Mouse (Mus musculus) lung, postnatal 14 days (tissue): ENCODE measurements around the gene Fam186b.
"Not testable (repeated sequence)": the region's sequence is repeated elsewhere in the genome, so short reads cannot be mapped to it uniquely, and the experiment has no call there.

ENCODE experiments used
- DNase-seq: peaks from one replicate; pipeline ENCODE4 v3.0.0; 2021

Gene Fam186b

DNA sequence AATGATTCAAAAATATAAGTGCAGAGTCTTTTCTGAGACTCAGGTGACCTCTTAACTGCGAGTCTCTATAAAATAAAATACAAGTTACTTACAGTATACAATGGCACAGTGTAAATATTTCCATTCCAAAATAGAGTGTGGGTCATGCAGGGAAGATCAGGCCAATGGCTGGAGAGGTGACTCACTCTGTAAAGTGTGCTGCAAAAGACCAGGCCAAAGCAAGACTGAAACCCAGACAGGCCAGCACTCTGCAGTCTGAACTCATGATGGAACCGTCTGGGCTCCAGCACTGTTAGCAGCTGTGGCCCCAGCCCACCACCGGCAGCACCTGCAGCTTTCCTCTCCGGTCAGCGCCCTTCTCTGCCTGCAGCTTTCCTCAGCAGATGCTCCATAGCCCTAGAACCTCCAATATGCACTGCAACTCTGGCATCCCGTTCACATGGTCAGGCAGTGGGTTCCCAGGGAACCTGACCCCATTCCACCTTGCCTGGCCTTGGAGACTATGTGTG, 40.4 kb downstream of the Fam186b start:
- DNase-seq, result no peak

DNA sequence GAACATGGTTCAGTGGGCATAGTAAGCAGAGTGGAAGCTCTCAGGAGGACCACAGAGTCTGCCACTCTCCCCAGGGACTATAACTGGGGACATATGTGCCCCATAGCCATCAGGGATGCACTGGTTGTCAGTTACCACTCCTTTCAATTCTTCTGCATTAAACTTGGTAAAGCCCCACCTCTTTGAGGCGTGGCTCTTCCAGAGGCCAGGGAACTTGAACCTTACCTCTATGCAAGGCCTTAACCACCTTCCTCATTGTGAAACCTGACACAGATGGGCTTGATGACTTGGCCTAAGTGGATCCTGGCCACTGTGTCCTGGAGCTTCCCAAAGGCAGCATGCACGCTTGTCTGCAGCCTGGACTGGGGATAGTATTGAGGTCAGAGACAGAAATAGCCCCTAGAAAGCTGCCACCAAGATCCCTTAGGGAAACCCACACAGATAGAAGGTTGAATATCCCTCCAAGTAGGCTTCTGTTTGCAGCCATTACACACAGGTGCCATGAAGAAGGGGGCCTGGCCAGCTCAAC, 41.1 kb downstream of the Fam186b start:
- DNase-seq, result no peak

DNA sequence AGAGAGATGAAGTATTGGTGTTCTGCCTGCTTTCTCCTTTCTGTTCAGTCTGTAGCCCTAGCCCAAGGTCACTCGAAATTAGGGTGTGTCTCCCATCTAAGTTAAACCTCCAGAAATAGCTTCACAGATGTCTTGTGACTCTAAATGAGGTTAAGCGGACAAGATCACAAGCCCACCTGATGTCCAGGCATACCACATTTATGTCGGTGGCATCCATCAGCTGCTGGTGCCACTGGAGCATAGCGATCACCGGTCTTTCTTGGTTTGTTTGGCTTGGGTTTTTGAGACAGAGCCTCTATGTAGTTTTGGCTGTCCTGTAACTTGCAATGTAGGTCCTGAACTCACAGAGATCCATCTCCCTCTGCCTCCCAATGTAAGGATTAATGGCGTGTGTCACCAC, 41.9 kb downstream of the Fam186b start:
- no peak for DNase-seq

DNA sequence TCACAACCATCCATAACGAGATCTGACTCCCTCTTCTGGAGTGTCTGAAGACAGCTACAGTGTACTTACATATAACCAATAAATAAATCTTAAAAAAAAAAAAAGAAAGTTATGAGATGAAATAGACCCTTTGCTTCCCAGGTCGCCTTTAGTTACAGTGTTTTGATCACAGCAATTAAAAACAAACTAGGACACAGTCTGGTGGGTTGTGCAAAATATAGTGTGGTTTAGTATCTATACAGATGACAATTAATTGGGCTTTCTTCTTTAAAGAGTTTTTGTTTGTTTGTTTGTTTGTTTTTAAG, 42.6 kb downstream of the Fam186b start:
- DNase-seq, result not testable (repeated sequence)

DNA sequence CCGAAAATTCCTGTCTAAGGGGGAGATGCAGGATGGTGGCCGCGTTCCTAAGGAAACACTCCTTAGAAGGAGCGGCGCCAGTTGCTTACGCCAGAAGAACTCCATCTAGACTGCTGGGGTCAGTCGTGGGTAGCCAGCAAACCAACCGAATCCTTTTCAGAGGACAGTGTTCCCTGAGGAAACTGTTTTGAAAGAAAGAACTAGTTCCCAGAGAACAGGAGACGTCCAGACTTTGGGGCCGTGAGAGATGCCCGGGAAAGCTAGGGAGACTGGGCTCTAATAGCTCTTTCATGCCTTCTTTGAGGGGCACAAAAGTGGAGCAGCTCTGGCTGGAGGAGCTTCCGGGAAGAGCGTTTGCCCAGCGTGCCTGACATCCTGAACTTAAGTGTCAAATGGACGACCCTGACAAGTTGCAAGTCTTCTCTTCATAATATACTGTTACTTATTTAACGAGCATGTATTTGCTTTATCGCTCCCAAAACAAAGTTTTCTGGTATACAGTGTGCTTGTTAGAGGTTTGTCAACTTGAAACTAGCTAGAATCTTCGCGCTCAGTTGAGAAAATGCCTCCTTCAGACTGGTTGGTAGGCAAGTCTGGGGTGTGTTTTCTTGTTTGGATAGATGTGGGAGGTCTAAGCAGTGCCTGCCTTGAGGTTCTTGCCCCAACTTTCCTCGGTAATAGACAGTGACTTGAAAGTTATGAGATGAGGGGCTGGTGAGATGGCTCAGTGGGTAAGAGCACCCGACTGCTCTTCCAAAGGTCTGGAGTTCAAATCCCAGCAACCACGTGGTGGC, 43.1 kb downstream of the Fam186b start:
- peak; percentile 75 for DNase-seq

DNA sequence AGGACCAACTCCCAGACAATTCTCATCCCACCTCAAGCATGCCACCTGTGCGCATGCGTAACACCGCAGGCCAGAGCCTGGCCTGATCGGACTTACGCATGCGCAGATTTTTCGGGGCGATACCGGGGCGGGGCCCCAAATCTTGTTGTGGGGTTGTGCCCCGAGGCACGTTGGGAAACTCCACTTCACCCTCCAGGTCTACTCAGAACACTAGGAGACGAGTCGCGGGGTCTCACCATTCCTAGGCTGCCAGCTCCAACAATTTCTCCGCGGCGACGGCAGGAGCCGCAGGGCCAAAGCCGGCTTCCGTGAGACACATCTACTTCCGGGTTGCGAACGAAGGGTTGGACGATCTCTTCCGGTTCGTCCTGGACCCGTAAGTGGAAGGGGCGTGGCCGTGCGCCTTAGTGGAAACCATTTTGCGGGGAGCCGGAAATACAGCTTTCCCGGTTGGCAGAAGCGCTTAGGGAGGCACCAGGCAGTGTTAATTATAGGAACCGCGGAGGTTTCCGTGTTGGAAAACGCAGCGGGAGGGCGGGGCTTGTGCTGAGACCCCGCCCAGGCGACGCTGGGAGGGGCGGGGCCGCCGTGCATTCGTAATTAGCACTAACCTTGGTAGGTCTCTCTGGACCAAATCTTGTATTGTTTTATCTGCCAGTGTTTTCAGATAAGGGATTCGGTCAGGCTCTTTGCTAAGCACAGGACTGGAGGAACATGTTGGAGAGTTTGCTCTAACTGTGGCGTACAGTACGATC, 43.9 kb downstream of the Fam186b start, which contains the start of gene Mcrs1:
Gene Mcrs1, minus strand, starts transcription at position 336 of the 755 bp plus-strand sequence.
- DNase-seq, result peak; percentile 98

DNA sequence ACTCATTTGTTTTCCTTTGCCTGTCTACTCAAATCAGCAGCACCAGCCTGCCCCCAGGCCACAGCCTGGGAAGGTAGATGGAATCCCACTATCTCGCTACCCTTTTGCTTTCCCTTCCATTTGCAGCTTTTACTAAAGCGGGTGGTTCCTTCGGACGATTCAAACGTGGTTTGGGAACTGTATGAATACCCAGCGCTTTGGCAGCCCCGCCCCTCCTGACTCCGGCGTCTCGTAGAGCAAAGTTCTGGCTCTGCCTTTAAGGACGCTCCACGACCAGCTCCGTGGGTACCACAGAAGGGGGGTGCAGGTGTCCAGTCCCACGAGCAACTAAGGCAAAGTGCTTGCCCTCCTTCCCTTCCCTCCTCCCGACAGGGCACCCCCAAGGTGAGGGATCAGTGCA, 44.6 kb downstream of the Fam186b start:
- peak; percentile 13 for DNase-seq

DNA sequence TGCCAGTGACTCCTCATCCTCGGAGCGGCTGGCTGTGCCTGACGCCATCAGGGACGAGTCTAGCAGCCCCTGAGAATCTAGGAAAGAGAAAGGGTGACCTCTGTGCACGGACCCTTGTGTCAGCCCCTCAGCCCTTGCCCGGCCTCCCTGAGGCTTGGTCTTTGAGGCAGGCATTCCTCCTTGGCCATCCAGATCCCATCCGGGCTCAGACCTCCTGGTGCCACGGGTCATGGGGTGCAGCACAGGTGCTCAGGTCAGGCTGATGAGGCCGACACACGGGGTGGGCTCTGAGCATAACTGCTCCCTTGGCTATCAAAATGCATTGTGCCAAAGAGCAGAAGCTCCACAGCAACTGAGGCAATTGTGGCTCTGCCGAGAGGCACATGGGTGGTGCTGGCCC, 45.8 kb downstream of the Fam186b start:
- no peak for DNase-seq

DNA sequence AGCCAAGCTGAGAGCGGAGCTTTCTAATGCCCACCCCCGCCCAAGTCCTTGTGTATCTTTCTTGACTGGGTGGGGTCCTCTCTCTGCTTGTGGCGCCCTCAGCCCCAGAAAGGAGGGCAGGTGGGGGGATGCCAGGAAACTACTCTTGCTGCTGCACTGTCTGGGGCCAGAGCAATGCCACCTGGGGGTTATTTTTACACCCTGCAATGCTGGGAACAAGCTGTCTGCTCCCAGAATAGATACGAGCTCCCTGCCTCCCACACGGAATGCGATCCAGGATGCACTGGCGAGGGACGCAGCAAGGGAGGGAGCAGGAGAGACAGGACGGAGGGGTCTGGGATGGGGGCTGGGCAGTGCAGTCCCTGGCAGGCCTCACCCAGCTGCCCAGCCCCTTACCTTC, 46.7 kb downstream of the Fam186b start:
- no peak for DNase-seq

DNA sequence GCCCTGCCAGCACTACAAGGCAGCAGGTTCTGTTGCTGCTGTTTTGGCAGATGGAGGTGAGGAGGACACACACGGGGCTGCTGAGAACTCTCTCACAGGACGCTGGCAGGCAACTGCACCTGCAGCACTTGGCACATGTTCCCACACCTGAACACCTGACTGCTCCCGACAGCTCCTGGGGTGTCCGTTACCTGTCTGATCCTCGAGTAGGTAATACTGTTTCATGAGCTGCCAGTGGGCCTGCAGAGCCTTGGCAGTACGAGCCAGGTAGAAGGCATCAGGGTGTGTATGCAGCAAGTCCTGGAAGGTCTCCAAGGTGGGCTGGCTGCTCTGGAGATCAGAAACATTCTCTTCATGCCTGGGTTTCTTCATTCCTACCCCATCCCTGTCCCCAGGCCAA, 49.0 kb downstream of the Fam186b start:
- not testable (repeated sequence) for DNase-seq

DNA sequence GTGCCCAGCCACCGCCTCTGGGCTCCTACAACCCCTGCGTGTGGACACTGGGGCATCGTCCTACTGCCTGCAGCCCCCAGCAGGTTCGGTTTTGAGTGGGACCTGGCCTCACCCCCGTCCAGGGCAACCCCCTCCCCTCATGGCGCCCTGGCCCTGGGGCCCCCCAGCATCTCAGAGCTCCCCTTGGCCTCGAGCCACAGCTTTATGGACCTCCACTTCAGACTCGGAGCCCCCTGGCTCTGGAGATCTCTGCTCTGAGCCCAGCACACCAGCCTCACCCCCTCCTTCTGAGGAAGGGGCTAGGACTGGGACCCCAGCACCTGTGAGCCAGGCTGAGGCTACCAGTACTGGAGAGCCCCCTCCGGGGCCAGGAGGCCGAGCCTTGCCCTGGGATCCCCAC, 53.6 kb downstream of the Fam186b start:
- DNase-seq, result no peak

DNA sequence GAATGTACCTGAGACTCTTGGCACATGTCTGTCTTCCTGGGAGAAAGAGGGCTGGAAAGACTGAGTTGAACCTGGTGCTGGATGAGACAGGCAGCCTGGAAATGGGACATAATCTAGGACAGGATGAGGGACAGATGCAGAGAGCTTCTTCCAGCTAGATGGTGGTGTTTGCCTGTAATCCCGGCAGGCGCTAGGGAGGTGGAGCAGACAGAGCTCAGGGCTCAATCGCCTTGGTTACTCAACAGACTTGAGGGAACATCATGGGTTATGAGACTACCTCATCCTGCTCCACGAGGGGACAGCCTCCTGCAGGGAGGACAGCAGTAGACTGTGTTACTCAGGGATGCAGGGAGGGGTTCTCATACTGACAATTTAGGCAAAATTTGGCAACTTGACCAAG, 54.4 kb downstream of the Fam186b start:
- DNase-seq, result no peak

DNA sequence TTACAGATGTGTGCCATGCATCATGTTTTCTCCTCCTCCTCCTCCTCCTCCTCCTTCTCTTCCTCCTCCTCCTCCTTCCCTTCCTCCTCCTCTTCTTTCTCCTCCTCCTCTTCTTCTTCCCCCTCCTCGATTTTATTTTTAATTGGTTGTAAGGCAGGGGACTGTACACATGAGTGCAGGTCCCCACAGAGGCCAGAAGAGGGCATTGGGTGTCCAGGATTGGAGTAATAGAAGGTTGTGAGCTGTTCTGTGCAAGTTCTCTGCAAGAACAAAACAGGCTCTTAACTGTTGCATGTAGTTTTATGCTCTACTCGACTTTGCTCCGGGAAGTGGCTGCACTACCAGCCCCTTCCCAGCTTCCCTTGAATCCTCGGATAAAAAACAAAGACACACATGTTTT, 55.6 kb downstream of the Fam186b start:
- no peak for DNase-seq

DNA sequence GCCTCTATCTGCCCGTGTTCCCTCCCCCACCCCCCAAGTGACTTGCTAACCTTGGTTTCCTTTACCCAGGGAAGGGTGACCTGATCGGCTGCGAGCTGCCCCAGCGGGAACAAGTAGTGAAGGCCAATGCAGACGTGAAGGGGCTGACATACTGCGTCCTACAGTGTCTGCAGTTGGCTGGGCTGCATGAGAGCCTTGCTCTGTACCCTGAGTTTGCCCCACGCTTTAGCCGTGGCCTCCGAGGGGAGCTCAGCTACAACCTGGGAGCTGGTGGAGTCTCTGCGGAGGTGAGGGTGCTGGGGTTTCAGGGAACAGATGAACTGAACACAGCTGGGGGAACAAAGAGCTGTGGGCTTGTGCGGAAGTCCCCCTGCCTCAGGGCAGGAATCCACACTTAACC, 57.7 kb downstream of the Fam186b start:
- no peak for DNase-seq

DNA sequence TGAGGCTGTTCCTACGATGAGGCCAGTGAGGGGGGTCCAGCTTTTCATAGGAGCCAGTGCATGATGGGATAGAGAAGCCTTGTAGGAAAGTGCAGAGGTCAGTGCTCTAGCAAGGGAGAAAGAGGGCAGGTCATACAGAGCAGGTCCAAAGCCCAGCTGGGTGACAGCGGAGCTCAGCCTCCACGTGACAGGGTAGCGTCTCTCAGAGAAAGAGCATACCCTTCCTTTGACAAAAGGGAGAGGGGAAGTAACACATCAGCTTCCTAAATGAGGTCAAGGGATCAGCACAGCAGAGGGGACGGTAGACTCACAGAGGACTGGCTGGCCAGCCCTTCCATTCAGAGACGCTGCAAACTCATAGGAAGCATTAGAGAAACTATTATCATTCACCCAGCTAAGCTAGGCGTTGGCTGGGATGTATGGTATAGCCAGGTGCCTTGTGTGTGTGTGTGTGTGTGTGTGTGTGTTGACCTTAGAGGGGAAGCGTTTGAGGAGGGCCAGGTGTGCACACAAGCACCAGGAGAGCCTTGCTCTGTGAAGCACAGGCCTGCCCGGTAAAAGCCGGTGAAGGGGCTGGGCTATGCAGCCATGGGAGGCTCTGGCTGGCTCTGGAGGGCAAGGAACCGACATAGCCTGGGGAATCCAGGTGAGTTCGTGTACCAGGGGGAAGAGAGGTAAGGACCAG, 61.2 kb downstream of the Fam186b start:
- DNase-seq, result no peak

DNA sequence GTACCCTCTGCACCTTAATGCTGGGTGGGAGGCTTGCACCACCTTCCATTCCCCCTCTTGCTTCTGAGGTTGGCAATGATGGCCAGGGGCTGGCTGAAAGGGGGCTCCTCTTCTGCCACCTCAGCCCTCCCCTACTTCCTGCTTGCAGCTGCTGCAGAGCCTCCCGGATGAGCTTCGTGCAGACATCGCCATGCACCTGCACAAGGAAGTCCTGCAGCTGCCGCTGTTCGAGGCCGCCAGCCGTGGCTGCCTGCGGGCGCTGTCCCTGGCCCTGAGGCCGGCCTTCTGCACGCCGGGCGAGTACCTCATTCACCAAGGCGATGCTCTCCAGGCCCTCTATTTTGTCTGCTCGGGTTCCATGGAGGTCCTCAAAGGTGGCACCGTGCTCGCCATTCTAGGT, 62.0 kb downstream of the Fam186b start:
- no peak for DNase-seq

DNA sequence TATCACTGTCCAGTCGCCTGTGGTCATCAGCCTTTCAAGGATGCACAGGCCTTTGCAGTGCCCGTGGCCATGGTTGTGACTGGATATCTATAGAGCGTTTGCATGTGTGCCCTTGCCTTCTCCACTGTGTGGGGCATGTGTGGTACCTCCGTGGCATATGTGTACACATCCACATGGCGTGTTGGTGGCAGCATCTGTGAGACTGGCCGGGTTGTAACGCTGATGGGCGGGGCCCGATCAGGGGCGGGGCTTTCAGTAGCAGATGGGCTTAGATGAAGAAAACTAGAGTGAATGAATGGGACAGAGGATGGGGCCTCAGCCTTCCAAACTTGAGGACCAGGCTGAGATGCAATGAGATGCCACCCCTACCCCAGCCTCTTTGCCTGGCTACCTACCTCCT, 63.7 kb downstream of the Fam186b start:
- DNase-seq, result no peak

DNA sequence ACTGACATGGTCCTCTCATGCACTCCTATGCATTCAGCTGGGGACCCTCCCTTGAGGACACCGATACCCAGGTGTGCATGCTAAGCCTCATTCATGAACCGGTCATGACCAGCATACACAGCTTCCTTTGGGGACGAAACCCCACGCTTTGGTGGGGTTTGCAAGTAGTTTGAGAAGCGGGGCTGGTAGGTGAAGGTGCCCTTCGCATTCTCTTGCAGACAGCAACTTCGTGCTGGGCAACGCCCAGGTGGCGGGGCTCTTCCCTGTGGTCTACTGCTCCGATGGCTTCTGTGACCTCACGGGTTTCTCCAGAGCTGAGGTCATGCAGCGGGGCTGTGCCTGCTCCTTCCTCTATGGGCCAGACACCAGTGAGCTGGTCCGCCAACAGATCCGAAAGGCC, 69.6 kb downstream of the Fam186b start:
- DNase-seq, result no peak

DNA sequence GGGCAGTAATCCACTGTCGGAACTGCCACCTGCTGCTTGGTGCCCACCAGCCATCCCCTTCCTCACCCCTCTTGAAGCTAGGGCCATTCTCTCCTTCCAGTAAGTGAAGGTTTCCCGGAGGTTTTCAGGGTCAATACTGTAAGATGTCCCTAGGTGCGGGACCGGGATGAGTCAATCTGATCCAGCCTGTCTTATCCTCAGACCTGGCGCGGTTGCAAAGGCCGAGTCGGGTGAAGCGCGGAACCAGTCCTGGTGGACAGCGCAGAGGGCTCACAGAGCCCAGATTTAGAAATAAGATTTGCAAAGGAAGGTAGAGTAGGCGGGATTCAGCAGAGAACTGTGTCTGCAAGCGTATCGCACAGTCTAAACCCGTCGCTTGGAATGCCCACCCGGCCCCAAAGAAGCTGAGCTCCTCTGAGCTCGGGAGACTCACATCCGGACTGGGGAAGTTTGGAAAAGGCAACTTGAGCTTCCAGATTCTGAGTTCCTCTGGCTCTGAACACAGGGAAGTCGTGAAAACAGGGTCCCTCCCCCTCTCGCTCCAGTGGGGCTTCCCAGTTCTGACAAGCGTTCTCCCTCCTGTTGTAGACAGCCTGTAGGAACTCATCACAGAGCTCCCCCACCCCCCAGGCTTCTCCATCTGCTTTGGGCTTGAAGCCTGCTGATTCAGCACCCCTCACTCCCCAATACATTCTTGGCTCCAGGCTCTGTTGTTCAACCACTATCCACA, 70.4 kb downstream of the Fam186b start:
- no peak for DNase-seq

DNA sequence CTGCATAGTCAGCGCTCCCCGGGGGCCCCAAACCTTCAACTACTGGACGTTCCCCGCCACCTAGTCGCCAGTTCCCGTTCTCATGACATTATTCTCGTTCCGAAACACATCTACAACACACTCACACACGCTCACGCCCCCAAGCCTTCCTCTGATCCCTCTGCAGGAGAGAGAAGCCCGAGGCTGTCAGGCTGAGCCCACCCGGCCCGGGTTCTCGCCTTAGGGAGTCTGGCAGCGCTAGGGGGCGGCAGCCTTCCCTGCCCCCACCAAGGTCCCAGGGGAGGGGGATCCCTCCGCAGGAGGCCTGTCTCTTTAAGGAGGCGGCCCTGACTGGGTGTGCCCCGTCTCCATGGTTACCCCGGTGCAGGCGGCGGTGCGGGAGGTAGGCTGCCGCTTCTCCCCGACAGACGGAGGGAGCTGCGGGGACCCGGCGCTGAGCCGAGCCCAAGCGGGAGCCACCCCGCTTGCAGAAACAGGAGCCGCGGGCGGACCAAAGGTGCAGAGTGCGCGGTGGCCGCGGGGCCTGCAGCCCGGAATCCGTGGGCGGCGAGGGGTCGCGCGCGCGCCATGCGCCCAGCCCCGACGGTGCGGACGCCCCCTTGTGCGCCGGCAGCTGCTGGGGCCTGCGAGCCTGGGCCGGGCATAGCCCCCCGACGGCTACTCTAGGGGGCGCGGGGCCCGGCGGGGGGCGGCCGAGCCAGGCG, 71.3 kb downstream of the Fam186b start, which contains the start of gene Kcnh3:
Gene Kcnh3, plus strand, starts transcription at position 654 of the 704 bp plus-strand sequence.
- DNase-seq, result peak; percentile 62

DNA sequence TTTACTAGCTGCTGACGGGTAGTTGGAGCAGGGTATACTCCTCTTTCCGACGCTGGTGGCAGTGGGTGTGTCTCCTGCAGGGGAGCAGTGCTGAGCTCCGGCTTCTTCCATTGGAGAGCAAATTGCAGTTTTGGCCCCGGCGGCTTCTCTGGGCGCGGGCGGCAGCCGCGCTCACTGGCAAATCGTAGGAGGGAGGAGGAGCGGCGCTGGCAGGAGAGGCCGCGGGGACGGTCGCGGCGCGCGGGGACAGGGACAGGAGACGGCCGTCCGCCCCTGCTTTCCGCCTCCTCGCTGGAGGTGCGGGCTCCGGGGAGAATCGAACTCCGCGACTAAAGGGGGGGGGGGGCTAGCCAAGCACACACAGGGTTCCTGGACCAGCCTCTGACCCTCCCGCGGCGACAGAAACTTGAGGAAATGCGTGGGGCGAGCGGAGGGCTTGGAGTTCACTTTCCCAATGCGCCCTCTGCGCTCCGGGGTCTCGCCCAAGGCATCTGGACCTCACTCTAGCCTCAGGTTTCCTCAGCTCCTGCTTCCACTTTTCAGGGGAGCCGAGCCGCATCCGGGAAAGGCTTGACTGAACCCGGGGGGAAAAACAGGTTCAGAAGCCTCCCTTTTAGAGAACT, 72.0 kb downstream of the Fam186b start:
- DNase-seq, result peak; percentile 43
